Mouse (Mus musculus): ENCODE data around the gene Ribc2. TPM values are rescaled to one million over a fixed set of nuclear protein-coding genes. Genes with fewer than 3 reads are reported as not detected.

Gene Ribc2
- total RNA-seq, 2 experiments from 2014 or later: not detected

DNA sequence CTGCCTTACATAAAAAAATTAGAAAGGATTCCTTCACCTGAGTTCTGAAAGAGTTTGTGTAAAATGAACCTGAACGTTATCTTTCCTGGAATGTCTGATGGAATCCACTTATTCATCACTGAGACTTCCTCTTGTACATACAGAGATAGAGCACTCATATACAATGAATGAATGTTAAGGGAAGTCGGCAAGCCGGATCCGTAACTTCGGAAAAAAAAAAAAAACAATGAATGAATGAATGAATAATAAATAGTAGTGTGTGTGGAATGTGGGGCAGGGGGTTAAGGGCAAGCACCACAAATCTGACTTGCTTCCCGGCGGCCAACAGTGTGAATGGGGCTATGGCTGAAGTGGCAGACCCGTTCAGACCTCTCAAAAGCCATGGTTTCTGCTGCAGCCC is 45.7 kb downstream of the Ribc2 start:
- peak in 1 of 2 experiments; percentile 58 for DNase-seq
- intact Hi-C loops (cut with DNase I): loop anchor here (2.0 kb wide), 1 partner anchor 21 kb away; no protein-coding TSS in a partner anchor

- DNase-seq: peak; percentile 51 to 66
- intact Hi-C loops (cut with DNase I): no loop called here
Observed at GRCm38 (mm10) chr15:85178172-85178571, 46.3 kb downstream of the Ribc2 start.

GRCm38 (mm10) chr15:85179528-85180180 is 47.8 kb downstream of the Ribc2 start:
- intact Hi-C loops (cut with DNase I): no loop called here
- peak; percentile 58 to 61 for DNase-seq

DNA sequence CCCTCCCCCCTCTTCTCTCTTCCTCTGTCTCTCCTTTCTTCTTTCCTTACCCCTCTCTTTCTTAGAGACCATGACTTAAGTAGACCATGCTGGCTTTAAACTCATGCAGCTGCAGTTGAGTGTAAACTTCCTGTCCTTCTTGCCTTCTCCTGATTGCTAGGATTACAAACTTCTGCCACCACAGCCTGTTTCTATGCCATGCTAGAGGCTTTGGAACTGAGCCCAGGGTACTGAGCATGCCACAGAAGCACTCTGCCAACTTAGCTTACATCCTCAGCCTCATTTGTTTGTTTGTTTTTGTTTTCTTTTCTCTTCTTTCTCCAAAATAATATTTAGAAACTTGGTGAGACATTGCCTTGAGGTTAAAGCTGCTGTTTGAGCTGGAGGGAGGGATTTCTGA is 48.5 kb downstream of the Ribc2 start:
- intact Hi-C loops (cut with DNase I): no loop called here
- DNase-seq: no peak

GRCm38 (mm10) chr15:85182063-85182462 is 50.2 kb downstream of the Ribc2 start:
- no peak for DNase-seq
- intact Hi-C loops (cut with DNase I): no loop called here

- intact Hi-C loops (cut with DNase I): no loop called here
- DNase-seq: peak; percentile 55 to 66
Observed at GRCm38 (mm10) chr15:85186916-85187315, 55.0 kb downstream of the Ribc2 start.

GRCm38 (mm10) chr15:85188167-85188778 is 56.4 kb downstream of the Ribc2 start:
- intact Hi-C loops (cut with DNase I): no loop called here

More at GRCm38 (mm10) chr15:85188167-85188778, 56.4 kb downstream of the Ribc2 start:
- no peak for DNase-seq

Other genes with a start within 250 kb of the Ribc2 start
- gene Gm29666, start 212.0 kb upstream of the Ribc2 start, total RNA-seq (2021): under 1 TPM; 0.22 TPM
- 10 to 100 TPM; 21.2 to 21.9 TPM for gene Nup50, start 208.7 kb upstream of the Ribc2 start, total RNA-seq (2021)
- 10 to 100 TPM; 22.1 to 25.2 TPM for gene 5031439G07Rik, start 143.5 kb upstream of the Ribc2 start, total RNA-seq (2021)
- gene Upk3a, start 114.9 kb upstream of the Ribc2 start, total RNA-seq (2021): not detected
- 10 to 100 TPM; 10.1 to 10.8 TPM for gene Fam118a, start 103.1 kb upstream of the Ribc2 start, total RNA-seq (2021)
- gene Smc1b, start 114 bp upstream of the Ribc2 start, total RNA-seq (2021): under 1 TPM in 1 of 2 experiments, not detected in 1; 0.07 TPM
- 10 to 100 TPM; 76.2 to 79.6 TPM for gene Fbln1, start 73.9 kb downstream of the Ribc2 start, total RNA-seq (2021)
- 100 to 1,000 TPM; 104 to 114 TPM for gene Atxn10, start 204.2 kb downstream of the Ribc2 start, total RNA-seq (2021)